Mouse (Mus musculus): ENCODE measurements at regions not wholly inside any gene's neighbourhood (a gene's known extent, or its start where the extent isn't known, plus 50 kb on each side); places are given as distances from the start of the nearest gene placed in this dataset.

DNA sequence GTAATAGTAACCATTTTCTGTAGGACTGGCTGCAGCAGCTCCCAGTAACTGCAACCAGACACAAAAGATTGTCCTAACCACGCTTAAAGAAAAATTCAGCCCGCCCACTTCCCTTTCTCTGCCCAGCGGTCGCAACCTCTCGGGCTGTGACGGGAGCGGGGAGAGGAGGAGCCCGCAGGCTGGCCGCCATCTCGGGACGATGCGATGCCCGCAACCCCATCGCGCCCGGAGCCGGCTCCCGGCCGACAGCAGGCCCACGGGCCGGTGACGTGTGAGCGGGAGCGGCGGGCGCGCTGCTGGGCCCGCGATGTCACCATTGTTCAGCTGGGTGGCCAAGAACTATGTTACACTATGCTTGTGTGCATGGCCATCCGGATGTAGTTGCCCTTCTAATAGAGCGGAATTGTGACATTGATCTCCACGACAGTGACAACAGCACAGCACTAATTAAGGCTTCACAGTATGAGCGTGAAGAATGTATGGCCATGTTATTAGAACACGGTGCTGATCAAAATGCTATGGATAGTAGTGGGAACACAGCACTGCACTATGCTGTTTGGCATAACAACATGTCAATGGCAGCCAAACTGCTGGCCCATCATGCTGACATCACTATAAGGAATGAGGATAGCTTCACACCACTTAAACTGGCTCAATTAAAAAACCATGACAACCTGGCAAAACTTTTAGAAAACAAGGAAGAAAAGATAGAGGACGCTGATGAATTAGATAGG, 59.2 kb upstream of the C2cd4b start:
- peak in 1 of 2 experiments; percentile 6 for DNase-seq

DNA sequence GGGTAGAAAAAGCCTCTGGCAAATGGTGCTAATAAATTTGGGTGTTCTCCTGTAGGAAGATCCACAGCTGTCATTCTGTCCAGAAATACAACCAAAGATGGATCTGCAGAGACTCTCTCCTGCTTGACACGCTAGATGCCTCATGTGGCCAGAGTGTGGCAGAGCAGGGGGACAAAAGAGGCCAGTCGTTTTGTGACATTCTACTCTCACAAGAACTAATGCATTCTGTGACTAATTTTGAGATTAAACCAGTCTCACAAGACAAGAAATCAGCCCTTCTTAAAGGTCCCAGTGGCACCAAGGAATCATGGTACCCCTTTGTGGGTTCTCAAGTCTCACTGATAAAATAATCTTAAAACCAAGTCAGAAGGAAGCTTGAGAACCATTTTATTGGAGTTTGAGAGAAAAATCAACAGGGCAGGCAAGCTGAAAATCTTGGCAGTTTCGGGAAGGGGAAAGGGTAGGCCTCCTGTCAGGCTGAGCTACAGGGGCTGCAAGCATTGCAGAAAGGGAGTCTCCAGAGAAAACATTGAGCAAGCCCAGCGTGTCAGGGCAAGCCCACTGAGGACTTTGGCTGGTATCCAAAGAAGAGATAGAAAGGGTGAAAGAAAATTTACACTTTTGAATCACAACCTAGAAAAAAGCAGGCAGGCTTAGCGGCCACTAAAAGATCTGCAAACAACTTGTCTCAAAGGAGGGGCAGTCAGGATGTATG, 50.8 kb upstream of the C2cd4b start:
- DNase-seq = no peak
